Mouse (Mus musculus): ENCODE results near the gene Agbl2. TPM values are rescaled to one million over a fixed set of nuclear protein-coding genes. Genes with fewer than 3 reads are reported as not detected.
A peak's percentile ranks its signal among the peaks of the same experiment; 100 is the strongest.
"Not testable (repeated sequence)": the region's sequence is repeated elsewhere in the genome, so short reads cannot be mapped to it uniquely, and the experiment has no call there.

Gene Agbl2
- polyA plus RNA-seq, 1 experiment from 2014 or later = 1.1 TPM

DNA sequence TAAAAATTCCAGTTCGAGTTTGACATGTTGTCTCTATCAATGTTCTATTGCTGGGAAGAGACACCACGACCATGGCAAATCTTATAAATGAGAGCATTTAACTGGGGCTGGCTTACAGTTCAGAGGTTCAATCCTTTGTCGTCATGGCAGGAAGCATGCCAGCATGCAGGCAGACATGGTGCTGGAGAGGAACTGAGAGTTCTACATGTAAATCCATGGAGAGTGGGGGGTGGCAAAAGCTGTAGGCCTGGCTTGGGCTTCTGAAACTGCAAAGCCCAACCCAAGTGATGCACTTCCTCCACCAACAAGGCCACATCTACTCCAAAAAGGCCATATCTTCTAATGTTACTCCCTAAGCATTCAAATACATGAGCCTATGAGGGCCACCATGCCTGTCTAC is 38.4 kb downstream of the Agbl2 start:
- Histone ChIP-seq H3K9me3 (no peaks in the 10 kb centered on the region), H3K36me3 (no peaks in the 10 kb centered on the region), H3K4me1 (no peaks in the 10 kb centered on the region), H3K4me2 (replicated peaks) (no peak overlapping the region), H3K27me3 (no peaks in the 10 kb centered on the region), H3K27ac (no peak overlapping the region), H3K4me3 (no peak overlapping the region), H3K9ac (no peak overlapping the region)
- no peak for ATAC-seq (ENCODE audit: insufficient number of reproducible peaks, insufficient read depth, low FRiP score, low TSS enrichment)
- 83% methylated on average over 3 of the region's 3 CpGs for WGBS

GRCm38 (mm10) chr2:90822978-90823377 is 40.5 kb downstream of the Agbl2 start:
- Histone ChIP-seq H3K9me3 (no peaks in the 10 kb centered on the region), H3K4me3 (no peak overlapping the region), H3K4me2 (replicated peaks) (no peak overlapping the region), H3K27ac (no peak overlapping the region), H3K36me3 (no peaks in the 10 kb centered on the region), H3K9ac (no peak overlapping the region), H3K27me3 (no peaks in the 10 kb centered on the region), H3K4me1 (no peaks in the 10 kb centered on the region)
- WGBS = 88% methylated on average over 2 of the region's 2 CpGs
- ATAC-seq (ENCODE audit: insufficient number of reproducible peaks, insufficient read depth, low FRiP score, low TSS enrichment) = no peak

DNA sequence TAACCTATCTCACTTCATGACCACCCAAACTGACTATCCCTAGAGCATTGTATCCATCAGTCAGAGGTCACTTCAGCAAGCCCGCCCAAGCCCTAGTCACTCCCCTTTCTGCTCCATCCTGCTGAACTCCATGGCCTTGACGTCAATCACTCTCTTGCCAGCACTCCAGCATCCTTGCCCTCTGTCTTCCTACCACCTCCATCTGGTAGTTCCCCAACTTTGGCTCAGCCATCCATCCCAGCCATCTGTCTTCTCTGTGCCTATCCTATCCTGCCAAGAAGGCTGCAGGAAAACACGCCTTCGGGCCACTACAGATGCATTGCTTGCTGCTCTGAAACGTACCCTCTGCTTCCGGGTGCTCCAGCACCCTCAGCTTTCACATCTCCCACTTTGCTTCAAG is 41.3 kb downstream of the Agbl2 start:
- no peak overlapping the region for H3K4me2 ChIP-seq (replicated peaks)
- no peaks in the 10 kb centered on the region for H3K9me3 ChIP-seq
- ATAC-seq (ENCODE audit: insufficient number of reproducible peaks, insufficient read depth, low FRiP score, low TSS enrichment) = no peak
- no peak overlapping the region for H3K9ac ChIP-seq
- no peaks in the 10 kb centered on the region for H3K36me3 ChIP-seq
- H3K4me3 ChIP-seq = no peak overlapping the region
- no peaks in the 10 kb centered on the region for H3K27me3 ChIP-seq
- WGBS = 78% methylated on average over 6 of the region's 6 CpGs
- no peaks in the 10 kb centered on the region for H3K4me1 ChIP-seq
- no peak overlapping the region for H3K27ac ChIP-seq

- H3K9me3 ChIP-seq; H3K9ac ChIP-seq; H3K36me3 ChIP-seq; H3K4me1 ChIP-seq; H3K27ac ChIP-seq; H3K27me3 ChIP-seq; H3K4me3 ChIP-seq; ATAC-seq (ENCODE audit: insufficient number of reproducible peaks, insufficient read depth, low FRiP score, low TSS enrichment); H3K4me2 ChIP-seq (replicated peaks): not testable (repeated sequence)
- WGBS = 86% methylated on average over 10 of the region's 10 CpGs
Observed at GRCm38 (mm10) chr2:90824528-90824927, 42.0 kb downstream of the Agbl2 start.

GRCm38 (mm10) chr2:90825515-90826172 is 43.1 kb downstream of the Agbl2 start:
- Histone ChIP-seq H3K27ac (no peak overlapping the region), H3K36me3 (no peaks in the 10 kb centered on the region), H3K9ac (no peak overlapping the region), H3K4me3 (no peak overlapping the region), H3K4me1 (no peaks in the 10 kb centered on the region), H3K27me3 (no peaks in the 10 kb centered on the region), H3K4me2 (replicated peaks) (no peak overlapping the region), H3K9me3 (no peaks in the 10 kb centered on the region)
- no peak for ATAC-seq (ENCODE audit: insufficient number of reproducible peaks, insufficient read depth, low FRiP score, low TSS enrichment)
- 82% methylated on average over 11 of the region's 11 CpGs for WGBS

DNA sequence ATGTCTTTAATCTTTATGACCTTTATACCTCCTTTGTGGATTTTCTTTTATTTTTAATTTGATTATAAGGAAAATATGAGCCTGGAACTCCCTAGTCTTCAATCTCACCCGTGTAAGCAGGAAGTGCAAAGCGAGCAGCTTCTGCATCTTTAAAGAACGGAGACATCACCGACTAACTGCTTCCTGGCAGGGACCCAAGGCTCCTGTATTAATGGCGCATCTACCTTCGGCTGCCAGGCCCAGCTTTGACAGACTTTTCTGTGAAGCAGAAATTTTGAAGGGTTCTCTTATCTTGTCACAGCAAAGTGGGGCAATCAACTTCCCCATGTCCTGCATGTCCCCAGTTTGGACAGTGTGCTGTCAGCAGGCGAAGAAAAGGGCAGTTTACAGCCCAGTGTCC is 46.2 kb downstream of the Agbl2 start:
- Histone ChIP-seq H3K4me1 (no peaks in the 10 kb centered on the region), H3K27ac (no peak overlapping the region), H3K9me3 (no peaks in the 10 kb centered on the region), H3K4me2 (replicated peaks) (no peak overlapping the region), H3K36me3 (no peaks in the 10 kb centered on the region), H3K27me3 (no peaks in the 10 kb centered on the region), H3K4me3 (no peak overlapping the region), H3K9ac (no peak overlapping the region)
- 71% methylated on average over 7 of the region's 7 CpGs for WGBS
- ATAC-seq (ENCODE audit: insufficient number of reproducible peaks, insufficient read depth, low FRiP score, low TSS enrichment) = no peak

DNA sequence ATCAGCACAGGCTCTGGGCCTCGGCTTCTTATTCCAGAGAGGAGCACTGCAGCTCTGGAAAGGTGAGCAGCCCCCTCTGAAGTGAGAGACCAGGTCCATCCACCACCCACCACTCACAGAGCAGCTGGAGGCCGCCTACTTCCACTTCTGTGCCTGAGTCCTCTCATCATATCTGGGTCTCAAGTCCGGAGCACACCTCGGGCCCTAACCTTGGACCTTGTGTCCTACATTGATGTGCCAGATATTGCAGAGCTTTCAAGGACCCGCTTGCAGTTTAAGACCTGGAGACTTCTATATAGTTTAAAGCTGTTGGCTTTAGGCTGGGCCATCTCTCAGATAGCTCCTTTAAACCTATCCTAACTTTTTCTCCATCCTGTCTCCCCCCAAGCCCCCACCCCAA is 51.0 kb downstream of the Agbl2 start:
- H3K4me1 ChIP-seq = no peaks in the 10 kb centered on the region
- no peak overlapping the region for H3K4me3 ChIP-seq
- no peak overlapping the region for H3K9ac ChIP-seq
- H3K4me2 ChIP-seq (replicated peaks) = no peak overlapping the region
- 80% methylated on average over 5 of the region's 5 CpGs for WGBS
- ATAC-seq (ENCODE audit: insufficient number of reproducible peaks, insufficient read depth, low FRiP score, low TSS enrichment) = no peak
- no peaks in the 10 kb centered on the region for H3K36me3 ChIP-seq
- H3K27me3 ChIP-seq = no peaks in the 10 kb centered on the region
- no peak overlapping the region for H3K27ac ChIP-seq
- no peaks in the 10 kb centered on the region for H3K9me3 ChIP-seq

- 79% methylated on average over 2 of the region's 2 CpGs for WGBS
- Histone ChIP-seq H3K4me2 (replicated peaks) (no peak overlapping the region), H3K4me1 (no peaks in the 10 kb centered on the region), H3K36me3 (no peaks in the 10 kb centered on the region), H3K4me3 (no peak overlapping the region), H3K9ac (no peak overlapping the region), H3K27ac (no peak overlapping the region), H3K27me3 (no peaks in the 10 kb centered on the region), H3K9me3 (no peaks in the 10 kb centered on the region)
- no peak for ATAC-seq (ENCODE audit: insufficient number of reproducible peaks, insufficient read depth, low FRiP score, low TSS enrichment)
Observed at GRCm38 (mm10) chr2:90838621-90839020, 56.1 kb downstream of the Agbl2 start.

GRCm38 (mm10) chr2:90843666-90844065 is 61.1 kb downstream of the Agbl2 start:
- Histone ChIP-seq H3K9me3 (no peaks in the 10 kb centered on the region), H3K4me3 (no peak overlapping the region), H3K4me2 (replicated peaks) (no peak overlapping the region), H3K9ac (no peak overlapping the region), H3K27ac (no peak overlapping the region), H3K27me3 (no peaks in the 10 kb centered on the region), H3K36me3 (no peaks in the 10 kb centered on the region), H3K4me1 (no peaks in the 10 kb centered on the region)
- ATAC-seq (ENCODE audit: insufficient number of reproducible peaks, insufficient read depth, low FRiP score, low TSS enrichment) = no peak
- WGBS = 62% methylated on average over 1 of the region's 1 CpGs

- Histone ChIP-seq H3K27ac (no peak overlapping the region), H3K4me2 (replicated peaks) (no peak overlapping the region), H3K36me3 (no peaks in the 10 kb centered on the region), H3K9ac (no peak overlapping the region), H3K4me1 (0 out of 2 replicates have a peak, but pooled peaks cover 4% of the 10 kb centered on the region), H3K9me3 (no peaks in the 10 kb centered on the region), H3K27me3 (no peaks in the 10 kb centered on the region), H3K4me3 (no peak overlapping the region)
- WGBS = 77% methylated on average over 5 of the region's 5 CpGs
- no peak for ATAC-seq (ENCODE audit: insufficient number of reproducible peaks, insufficient read depth, low FRiP score, low TSS enrichment)
Observed at GRCm38 (mm10) chr2:90844262-90844661, 61.7 kb downstream of the Agbl2 start.

DNA sequence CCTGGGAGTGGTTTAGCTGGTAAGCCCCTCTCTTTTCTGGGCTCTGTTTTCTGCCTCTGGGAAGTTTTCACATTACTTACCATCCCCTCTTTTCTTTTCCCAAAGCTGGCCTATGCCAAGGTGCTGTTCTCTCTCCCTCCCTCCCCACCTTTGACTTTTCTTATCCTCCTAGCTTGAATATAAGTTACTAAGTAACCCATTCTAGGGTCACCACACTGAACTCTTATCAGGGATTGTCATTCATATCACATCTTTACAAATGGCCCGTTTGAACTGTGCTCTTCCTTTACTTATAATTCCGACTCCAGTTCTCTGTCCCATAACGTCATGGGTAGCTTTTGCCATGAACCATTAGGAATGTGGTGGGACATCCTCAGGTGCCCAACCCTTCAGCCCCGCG is 62.7 kb downstream of the Agbl2 start:
- Histone ChIP-seq H3K9ac (no peak overlapping the region), H3K27me3 (no peaks in the 10 kb centered on the region), H3K27ac (no peak overlapping the region), H3K36me3 (peaks cover 3% of the 10 kb centered on the region; the same call in 1 of the 2 replicates), H3K4me1 (0 out of 2 replicates have a peak, but pooled peaks cover 4% of the 10 kb centered on the region), H3K4me2 (replicated peaks) (no peak overlapping the region), H3K4me3 (no peak overlapping the region), H3K9me3 (no peaks in the 10 kb centered on the region)
- no peak for ATAC-seq (ENCODE audit: insufficient number of reproducible peaks, insufficient read depth, low FRiP score, low TSS enrichment)
- 76% methylated on average over 5 of the region's 5 CpGs for WGBS

DNA sequence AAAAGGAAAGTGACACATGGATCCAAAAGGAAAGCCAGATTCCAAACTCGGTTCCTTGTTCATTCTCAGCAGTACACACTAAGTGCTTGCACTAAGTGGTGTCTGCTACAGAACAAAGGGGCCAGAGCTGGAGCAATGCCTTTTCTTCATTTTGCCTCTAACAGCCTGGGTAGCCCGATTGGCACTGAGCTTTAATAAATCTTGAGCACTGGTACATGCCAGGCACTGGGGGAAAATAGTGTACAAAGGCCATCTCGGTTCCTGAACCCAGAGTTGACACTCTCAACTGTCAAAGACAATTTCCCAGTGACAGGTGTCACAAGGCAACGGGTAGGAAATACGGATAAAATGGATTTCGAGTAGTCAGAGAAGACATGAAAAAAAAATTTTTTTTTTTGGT is 63.6 kb downstream of the Agbl2 start:
- no peak overlapping the region for H3K27ac ChIP-seq

More for the DNA sequence above, 63.6 kb downstream of the Agbl2 start:
- Histone ChIP-seq H3K9me3 (no peaks in the 10 kb centered on the region), H3K4me1 (0 out of 2 replicates have a peak, but pooled peaks cover 4% of the 10 kb centered on the region), H3K36me3 (peaks cover 12% of the 10 kb centered on the region), H3K4me2 (replicated peaks) (peak overlapping the region; percentile 61), H3K9ac (no peak overlapping the region), H3K4me3 (peak overlapping the region; percentile 80), H3K27me3 (no peaks in the 10 kb centered on the region)
- no peak for ATAC-seq (ENCODE audit: insufficient number of reproducible peaks, insufficient read depth, low FRiP score, low TSS enrichment)
- WGBS = 48% methylated on average over 6 of the region's 6 CpGs
